Mouse (Mus musculus): ENCODE results near the gene Srm. TPM values are rescaled to one million over a fixed set of nuclear protein-coding genes. Genes with fewer than 3 reads are reported as not detected.

Srm gene
- total and polyA plus RNA-seq, 3 experiments: 136 to 640 (median 151) TPM

DNA sequence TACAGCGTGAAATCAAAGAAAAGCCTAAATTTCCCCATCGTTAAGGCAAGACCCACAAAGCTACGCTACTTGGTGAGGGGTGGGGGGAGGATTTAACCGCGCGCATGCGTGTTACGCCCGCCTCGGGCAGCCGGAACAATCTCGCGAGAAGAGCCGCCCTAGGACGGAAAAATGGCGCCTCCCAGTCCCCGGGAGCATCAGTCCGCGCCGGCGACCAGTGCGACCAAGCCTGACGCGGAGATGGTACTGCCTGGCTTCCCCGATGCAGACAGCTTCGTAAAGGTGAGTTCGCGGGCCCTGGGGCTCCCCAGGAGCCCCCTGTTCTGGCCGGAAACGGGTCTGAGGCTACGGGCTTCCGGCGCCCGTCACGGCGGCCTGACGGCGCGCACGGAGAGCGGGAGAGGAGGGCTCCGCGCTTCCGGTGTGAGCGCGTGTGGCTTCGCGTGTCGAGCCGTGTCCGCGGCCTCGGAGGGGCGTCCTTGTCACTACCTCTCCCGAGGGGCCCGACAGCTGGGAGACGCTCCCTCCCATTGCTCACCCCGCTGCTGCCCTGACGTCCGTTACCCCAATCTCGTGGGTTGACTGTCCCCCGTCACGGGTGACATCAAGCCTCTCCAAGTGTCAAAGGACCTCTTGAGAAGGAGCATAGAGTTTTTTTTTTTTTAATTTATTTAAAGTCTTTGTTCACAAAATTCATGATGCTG lies 32.9 kb upstream of the Srm start, which contains the start of gene Exosc10:
Exosc10 (plus strand) TSS at position 133 of the 704 bp plus-strand sequence.
- Histone ChIP-seq H3K9me3 (replicated peaks; ENCODE audit: low read length) (no peaks in the 10 kb centered on the region), H3K4me1 (ENCODE audit: control insufficient read depth in 1 of 2, insufficient read depth in 2 of 2) (peaks cover 0 to 8% of the 10 kb centered on the region in 2 experiments; a peak in 2 of 4 replicates), H3K9ac (ENCODE audit: insufficient read depth, low read depth) (peak within 1 kb of the TSS; percentile 74), H3K79me2 (replicated peaks; ENCODE audit: control insufficient read depth, extremely low read depth, insufficient read depth, poor library complexity, severe bottlenecking) (peaks cover 11% of the 10 kb centered on the region; the same call in 1 of the 2 replicates), H3K27ac (ENCODE audit: insufficient read depth, low read depth) (peak within 1 kb of the TSS; percentile 64), H3K4me3 (replicated peaks in 1 of 3; ENCODE audit: low read depth in 2 of 3, low read length in 2 of 3, poor library complexity in 1 of 3) (peak within 1 kb of the TSS; percentile 67 to 86 (median 74)), H3K27me3 (replicated peaks) (no peaks in the 10 kb centered on the region), H3K4me2 (ENCODE audit: insufficient read depth, low read depth, poor library complexity, severe bottlenecking) (peak within 1 kb of the TSS; percentile 84), H3K36me3 (replicated peaks in 1 of 2; ENCODE audit: control insufficient read depth in 1 of 2, insufficient read depth in 1 of 2, low read length in 1 of 2) (peaks cover 45 to 70% of the 10 kb centered on the region in 2 experiments)
- in situ Hi-C loops (cut with MboI; ENCODE audit: low pct_ligation_motif_present, low pct_unique_long_range_greater_than_20kb, low sequenced_read_pairs): no loop called here
- no peak for TF ChIP-seq USF1 (IDR thresholded peaks at IDR 0.05; ENCODE audit: low read depth, low read length)
- peak; percentile 88 for TF ChIP-seq POLR2A (IDR thresholded peaks at IDR 0.05; ENCODE audit: low read depth, low read length)
- TF ChIP-seq TCF12 (IDR thresholded peaks at IDR 0.05; ENCODE audit: low read depth, low read length): peak; percentile 92
- TF ChIP-seq SIN3A (IDR thresholded peaks at IDR 0.05; ENCODE audit: low read length): peak; percentile 86
- TF ChIP-seq CHD2 (IDR thresholded peaks at IDR 0.05; ENCODE audit: low read length): peak; percentile 100
- TF ChIP-seq RCOR1 (conservative IDR thresholded peaks at IDR 0.05; ENCODE audit: low read depth, low read length): no peak
- TF ChIP-seq PAX5 (IDR thresholded peaks at IDR 0.05; ENCODE audit: low read length): no peak
- no peak for TF ChIP-seq ZNF384 (IDR thresholded peaks at IDR 0.05; ENCODE audit: low read depth, low read length)
- TF ChIP-seq ETS1 (conservative IDR thresholded peaks at IDR 0.05; ENCODE audit: low read depth, low read length): 0 out of 2 replicates have a peak, but pooled peaks have one; percentile 26
- TF ChIP-seq NRF1 (IDR thresholded peaks at IDR 0.05; ENCODE audit: low read depth, low read length): peak; percentile 92
- peak; percentile 78 for TF ChIP-seq HCFC1 (IDR thresholded peaks at IDR 0.05; ENCODE audit: low read depth, low read length)
- peak; percentile 66; the same call in 1 of the 2 replicates for TF ChIP-seq POLR2AphosphoS2 (IDR thresholded peaks at IDR 0.05; ENCODE audit: low read depth, low read length)
- TF ChIP-seq KAT2A (IDR thresholded peaks at IDR 0.05; ENCODE audit: insufficient replicate concordance, low read length): peak; percentile 67; the same call in 1 of the 2 replicates
- peak; percentile 83 for TF ChIP-seq ELF1 (IDR thresholded peaks at IDR 0.05; ENCODE audit: low read depth, low read length)
- peak; percentile 89 for TF ChIP-seq MYC (IDR thresholded peaks at IDR 0.05; ENCODE audit: low read depth, low read length)
- peak; percentile 69 for TF ChIP-seq MXI1 (IDR thresholded peaks at IDR 0.05; ENCODE audit: low read depth, low read length)
- peak; percentile 25; the same call in 1 of the 2 replicates for TF ChIP-seq MEF2A (IDR thresholded peaks at IDR 0.05; ENCODE audit: borderline replicate concordance, low read depth, low read length)
- TF ChIP-seq NELFE (IDR thresholded peaks at IDR 0.05; ENCODE audit: low read depth, low read length): peak; percentile 93
- peak; percentile 47 for TF ChIP-seq IRF4 (IDR thresholded peaks at IDR 0.05; ENCODE audit: low read depth, low read length)
- no peak; the same call in 1 of the 2 replicates for TF ChIP-seq UBTF (IDR thresholded peaks at IDR 0.05; ENCODE audit: low read depth, low read length)
- TF ChIP-seq TBP (conservative IDR thresholded peaks at IDR 0.05; ENCODE audit: low read depth, low read length): peak; percentile 87
- no peak for TF ChIP-seq ZC3H11A (IDR thresholded peaks at IDR 0.05; ENCODE audit: low read depth, low read length)
- TF ChIP-seq E2F4 (IDR thresholded peaks at IDR 0.05; ENCODE audit: insufficient replicate concordance, low read depth, low read length): peak; percentile 75; the same call in 1 of the 2 replicates
- TF ChIP-seq MAFK (IDR thresholded peaks at IDR 0.05; ENCODE audit: insufficient replicate concordance, low read length): no peak
- TF ChIP-seq EP300 (IDR thresholded peaks at IDR 0.05; ENCODE audit: low read length): 0 out of 2 replicates have a peak, but pooled peaks have one; percentile 17
- TF ChIP-seq ZMIZ1 (IDR thresholded peaks at IDR 0.05; ENCODE audit: low read depth, low read length): peak; percentile 48
- peak; percentile 97 for TF ChIP-seq MAX (IDR thresholded peaks at IDR 0.05; ENCODE audit: low read length)
- TF ChIP-seq MAZ (IDR thresholded peaks at IDR 0.05; ENCODE audit: low read depth, low read length): peak; percentile 84; the same call in 1 of the 2 replicates
- TF ChIP-seq CTCF (conservative IDR thresholded peaks at IDR 0.05 in 1 of 2, IDR thresholded peaks at IDR 0.05 in 1 of 2; ENCODE audit: low read depth in 2 of 2, low read length in 2 of 2): no peak
- DNase-seq (ENCODE audit: extremely low read depth): peak; percentile 87
- dilution Hi-C loops (cut with MboI; ENCODE audit: extremely low pct_ligation_motif_present, extremely low pct_unique_long_range_greater_than_20kb, low sequenced_read_pairs): no loop called here

Measured in CH12.LX (cell line).